Mouse (Mus musculus): Measurements from ENCODE around the gene Sars. TPM values are rescaled to one million over a fixed set of nuclear protein-coding genes. Genes with fewer than 3 reads are reported as not detected.

The Sars gene
- polyA plus RNA-seq, 1 experiment from 2014 or later: 87.2 TPM

Other genes with a start within 250 kb of the Sars start
- gene Cyb561d1, start 244.0 kb downstream of the Sars start, polyA plus RNA-seq (2015; fragmentation: Nextera tagmentation; extraction: Ambion mirVana): 3.2 and 3.5 TPM in 2 replicates
- gene Atxn7l2, start 234.3 kb downstream of the Sars start, polyA plus RNA-seq (2015; fragmentation: Nextera tagmentation; extraction: Ambion mirVana): 7.0 and 7.4 TPM in 2 replicates
- gene Sypl2, start 218.6 kb downstream of the Sars start, polyA plus RNA-seq (2015; fragmentation: Nextera tagmentation; extraction: Ambion mirVana): 1.8 and 2.3 TPM in 2 replicates
- gene Psma5, start 188.3 kb downstream of the Sars start, polyA plus RNA-seq (2015; fragmentation: Nextera tagmentation; extraction: Ambion mirVana): 193 and 195 TPM in 2 replicates
- gene Sort1, start 161.1 kb downstream of the Sars start, polyA plus RNA-seq (2015; fragmentation: Nextera tagmentation; extraction: Ambion mirVana): 5.4 and 10.5 TPM in 2 replicates
- gene Mybphl, start 80.3 kb downstream of the Sars start, polyA plus RNA-seq (2015; fragmentation: Nextera tagmentation; extraction: Ambion mirVana): 47.6 and 84.1 TPM in 2 replicates
- 21.9 and 23.0 TPM in 2 replicates for gene Psrc1, start 61.4 kb downstream of the Sars start, polyA plus RNA-seq (2015; fragmentation: Nextera tagmentation; extraction: Ambion mirVana)
- gene Celsr2, start 29.7 kb downstream of the Sars start, polyA plus RNA-seq (2015; fragmentation: Nextera tagmentation; extraction: Ambion mirVana): 2.7 and 3.9 TPM in 2 replicates
- 0.41 and 0.46 TPM in 2 replicates for gene 1700013F07Rik, start 88.9 kb upstream of the Sars start, polyA plus RNA-seq (2015; fragmentation: Nextera tagmentation; extraction: Ambion mirVana)
- gene 5330417C22Rik, start 91.3 kb upstream of the Sars start, polyA plus RNA-seq (2015; fragmentation: Nextera tagmentation; extraction: Ambion mirVana): 1.9 and 2.9 TPM in 2 replicates
- gene Tmem167b, start 117.3 kb upstream of the Sars start, polyA plus RNA-seq (2015; fragmentation: Nextera tagmentation; extraction: Ambion mirVana): 30.8 and 33.3 TPM in 2 replicates
- gene Taf13, start 126.5 kb upstream of the Sars start, polyA plus RNA-seq (2015; fragmentation: Nextera tagmentation; extraction: Ambion mirVana): 26.6 and 29.9 TPM in 2 replicates
- gene Wdr47, start 146.1 kb upstream of the Sars start, polyA plus RNA-seq (2015; fragmentation: Nextera tagmentation; extraction: Ambion mirVana): 6.7 and 7.1 TPM in 2 replicates
- 52.2 and 63.3 TPM in 2 replicates for gene Clcc1, start 208.7 kb upstream of the Sars start, polyA plus RNA-seq (2015; fragmentation: Nextera tagmentation; extraction: Ambion mirVana)